Mouse (Mus musculus): Measurements from ENCODE around the gene Hyal1. TPM values are rescaled to one million over a fixed set of nuclear protein-coding genes. Genes with fewer than 3 reads are reported as not detected.
A peak's percentile ranks its signal among the peaks of the same experiment; 100 is the strongest.

The Hyal1 gene
- total and polyA plus RNA-seq, 3 experiments: 1.3 to 3.4 TPM; not detected in 1

DNA sequence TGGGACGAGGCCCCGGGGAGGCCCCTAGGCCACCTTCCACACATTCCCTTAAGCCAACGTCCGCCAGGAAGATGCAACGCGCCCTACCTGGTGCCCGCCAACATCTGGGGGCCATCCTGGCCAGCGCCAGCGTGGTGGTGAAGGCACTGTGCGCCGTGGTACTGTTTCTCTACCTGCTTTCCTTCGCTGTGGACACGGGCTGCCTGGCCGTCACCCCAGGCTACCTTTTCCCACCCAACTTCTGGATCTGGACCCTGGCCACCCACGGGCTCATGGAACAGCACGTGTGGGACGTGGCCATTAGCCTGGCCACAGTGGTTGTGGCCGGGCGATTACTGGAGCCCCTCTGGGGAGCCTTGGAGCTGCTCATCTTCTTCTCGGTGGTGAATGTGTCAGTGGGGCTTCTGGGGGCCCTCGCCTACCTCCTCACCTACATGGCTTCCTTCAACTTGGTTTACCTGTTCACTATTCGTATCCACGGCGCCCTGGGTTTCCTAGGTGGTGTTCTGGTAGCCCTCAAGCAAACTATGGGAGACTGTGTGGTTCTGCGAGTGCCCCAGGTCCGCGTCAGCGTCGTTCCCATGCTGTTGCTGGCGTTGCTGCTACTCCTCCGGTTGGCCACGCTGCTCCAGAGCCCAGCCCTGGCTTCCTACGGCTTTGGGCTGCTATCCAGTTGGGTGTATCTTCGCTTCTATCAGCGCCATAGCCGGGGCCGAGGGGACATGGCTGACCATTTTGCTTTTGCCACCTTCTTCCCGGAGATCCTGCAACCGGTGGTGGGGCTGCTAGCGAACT lies 42.1 kb upstream of the Hyal1 start:
- peaks cover 0 to 20% of the 10 kb centered on the region in 2 experiments; a peak in 1 of 4 replicates for H3K4me1 ChIP-seq (ENCODE audit: control insufficient read depth in 1 of 2, insufficient read depth in 2 of 2, low read length in 2 of 2)
- no peaks in the 10 kb centered on the region for H3K9me3 ChIP-seq (replicated peaks; ENCODE audit: insufficient read depth, low read length)

DNA sequence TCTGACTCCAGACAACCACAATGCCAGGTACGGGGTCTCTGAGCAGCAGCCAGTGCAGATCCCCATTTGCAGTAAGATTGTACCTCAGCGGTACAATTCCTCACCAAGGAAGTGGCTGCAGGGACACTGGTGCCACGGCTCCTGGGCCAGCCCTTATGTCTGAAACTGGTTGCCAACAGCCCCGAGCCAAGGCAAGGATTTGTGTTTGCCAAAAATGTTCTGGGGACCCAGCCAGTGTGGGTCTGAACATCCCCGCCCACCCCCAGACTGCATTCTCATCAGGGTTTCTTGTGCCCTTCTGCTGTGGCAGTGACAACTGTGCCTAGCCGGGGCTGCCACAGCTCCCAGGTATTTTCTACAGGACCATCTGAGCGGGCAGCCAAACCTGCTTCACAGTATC lies 38.5 kb upstream of the Hyal1 start:
- no peak overlapping the region for H3K9ac ChIP-seq (ENCODE audit: control insufficient read depth, low read depth, low read length, poor library complexity, severe bottlenecking)
- DNase-seq (ENCODE audit: low read depth, low spot score): no peak
- no peaks in the 10 kb centered on the region for H3K9me3 ChIP-seq (replicated peaks; ENCODE audit: insufficient read depth, low read length)
- no peaks in the 10 kb centered on the region for H3K27me3 ChIP-seq (ENCODE audit: control insufficient read depth in 1 of 2, insufficient read depth in 2 of 2, low read length in 2 of 2)
- H3K4me3 ChIP-seq (ENCODE audit: control insufficient read depth in 1 of 2, insufficient read depth in 1 of 2, low read depth in 2 of 2, low read length in 2 of 2): no peak overlapping the region
- peaks cover 45% of the 10 kb centered on the region for H3K79me2 ChIP-seq (ENCODE audit: control insufficient read depth, insufficient read depth, low read length, poor library complexity)
- peaks cover 0 to 26% of the 10 kb centered on the region in 2 experiments; a peak in 1 of 4 replicates for H3K4me1 ChIP-seq (ENCODE audit: control insufficient read depth in 1 of 2, insufficient read depth in 2 of 2, low read length in 2 of 2)
- TF ChIP-seq RCOR1 (IDR thresholded peaks at IDR 0.05; ENCODE audit: low read depth, low read length) (no peak), POLR2AphosphoS2 (IDR thresholded peaks at IDR 0.05; ENCODE audit: low read length) (no peak), ETS1 (IDR thresholded peaks at IDR 0.05; ENCODE audit: low read depth, low read length) (no peak), MAFK (IDR thresholded peaks at IDR 0.05; ENCODE audit: borderline replicate concordance, low read depth, low read length) (no peak), CTCF (IDR thresholded peaks at IDR 0.05 in 2 of 3, conservative IDR thresholded peaks at IDR 0.05 in 1 of 3; ENCODE audit: control insufficient read depth in 1 of 3, insufficient read depth in 1 of 3, low read depth in 2 of 3, low read length in 3 of 3, poor library complexity in 1 of 3, severe bottlenecking in 1 of 3) (no peak), EP300 (IDR thresholded peaks at IDR 0.05; ENCODE audit: low read depth in 1 of 2, low read length in 2 of 2) (no peak), POLR2A (IDR thresholded peaks at IDR 0.05; ENCODE audit: control insufficient read depth in 1 of 2, insufficient read depth in 1 of 2, low read depth in 1 of 2, low read length in 2 of 2, poor library complexity in 1 of 2) (no peak), ZKSCAN1 (IDR thresholded peaks at IDR 0.05; ENCODE audit: low read depth, low read length) (no peak), NRF1 (IDR thresholded peaks at IDR 0.05; ENCODE audit: insufficient read depth, low read depth, low read length, poor library complexity, severe bottlenecking) (no peak), MYB (IDR thresholded peaks at IDR 0.05; ENCODE audit: low read depth, low read length) (no peak), TBP (IDR thresholded peaks at IDR 0.05; ENCODE audit: low read depth, low read length) (no peak)
- peaks cover 0 to 9% of the 10 kb centered on the region in 2 experiments; a peak in 2 of 4 replicates for H3K36me3 ChIP-seq (ENCODE audit: control insufficient read depth in 1 of 2, insufficient read depth in 2 of 2, low read length in 2 of 2)
- H3K27ac ChIP-seq (ENCODE audit: control insufficient read depth, low read depth, low read length): no peak overlapping the region

More for the DNA sequence above, 42.1 kb upstream of the Hyal1 start:
- peak; percentile 67 for DNase-seq (ENCODE audit: low read depth, low spot score)
- no peaks in the 10 kb centered on the region for H3K27me3 ChIP-seq (ENCODE audit: control insufficient read depth in 1 of 2, insufficient read depth in 2 of 2, low read length in 2 of 2)
- H3K79me2 ChIP-seq (ENCODE audit: control insufficient read depth, insufficient read depth, low read length, poor library complexity): peaks cover 40% of the 10 kb centered on the region
- TF ChIP-seq MXI1 (IDR thresholded peaks at IDR 0.05; ENCODE audit: low read depth, low read length) (peak; percentile 65), KAT2A (conservative IDR thresholded peaks at IDR 0.05; ENCODE audit: low read depth, low read length) (no peak), CHD1 (IDR thresholded peaks at IDR 0.05; ENCODE audit: low read depth, low read length) (peak; percentile 76; the same call in 1 of the 2 replicates), SIN3A (IDR thresholded peaks at IDR 0.05; ENCODE audit: low read length) (peak; percentile 45), UBTF (IDR thresholded peaks at IDR 0.05; ENCODE audit: borderline replicate concordance, insufficient read depth, low read depth, low read length) (peak; percentile 43; the same call in 1 of the 2 replicates), ELF1 (IDR thresholded peaks at IDR 0.05; ENCODE audit: low read depth, low read length) (no peak)
- H3K27ac ChIP-seq (ENCODE audit: control insufficient read depth, low read depth, low read length): peak overlapping the region; percentile 48
- H3K4me3 ChIP-seq (ENCODE audit: control insufficient read depth in 1 of 2, insufficient read depth in 1 of 2, low read depth in 2 of 2, low read length in 2 of 2): peak overlapping the region; percentile 78 to 87
- peaks cover 0 to 7% of the 10 kb centered on the region in 2 experiments; a peak in 2 of 4 replicates for H3K36me3 ChIP-seq (ENCODE audit: control insufficient read depth in 1 of 2, insufficient read depth in 2 of 2, low read length in 2 of 2)
- H3K9ac ChIP-seq (ENCODE audit: control insufficient read depth, low read depth, low read length, poor library complexity, severe bottlenecking): peak overlapping the region; percentile 87

Data from MEL (cell line).